Mouse (Mus musculus) mature B cell (primary cell): ENCODE data around the gene Nfam1.

Experiments used
- in situ Hi-C: fragments of 300-500 bp; cut with MboI; formaldehyde crosslinking; loops from 2 replicates; pipeline ENCODE4 v1.14.3; 2019

Gene Nfam1

GRCm38 (mm10) chr15:83038812-83039211 is 5.7 kb upstream of the Nfam1 start:
- in situ Hi-C loops = loop anchor here (10.0 kb wide), 1 partner anchor 234 kb away; no protein-coding TSS in a partner anchor

- in situ Hi-C loops = loop anchor here (10.0 kb wide), 1 partner anchor 233 kb away; no protein-coding TSS in a partner anchor
These were observed 4.8 kb upstream of the Nfam1 start for GRCm38 (mm10) chr15:83037755-83038483.

- in situ Hi-C loops = loop anchor here (10.0 kb wide), 1 partner anchor 232 kb away; no protein-coding TSS in a partner anchor
These were observed 3.9 kb upstream of the Nfam1 start for GRCm38 (mm10) chr15:83036900-83037519.

- in situ Hi-C loops = loop anchor here (10.0 kb wide), 1 partner anchor 231 kb away; no protein-coding TSS in a partner anchor
These were observed 3.0 kb upstream of the Nfam1 start for GRCm38 (mm10) chr15:83036089-83036488.

GRCm38 (mm10) chr15:83034275-83034977 is 1.3 kb upstream of the Nfam1 start:
- in situ Hi-C loops = loop anchor here (10.0 kb wide), 1 partner anchor 230 kb away; no protein-coding TSS in a partner anchor

- in situ Hi-C loops = loop anchor here (10.0 kb wide), 1 partner anchor 226 kb away; no protein-coding TSS in a partner anchor
These were observed 2.2 kb downstream of the Nfam1 start for GRCm38 (mm10) chr15:83030884-83031283.

- in situ Hi-C loops = loop anchor here (10.0 kb wide), 1 partner anchor 225 kb away; no protein-coding TSS in a partner anchor
These were observed 3.1 kb downstream of the Nfam1 start for GRCm38 (mm10) chr15:83029725-83030718.

GRCm38 (mm10) chr15:83026129-83026528 is 7.0 kb downstream of the Nfam1 start:
- in situ Hi-C loops = no loop called here

- in situ Hi-C loops = no loop called here
These were observed 7.9 kb downstream of the Nfam1 start for GRCm38 (mm10) chr15:83025041-83025760.

- in situ Hi-C loops = no loop called here
These were observed 10.2 kb downstream of the Nfam1 start for GRCm38 (mm10) chr15:83022947-83023346.

GRCm38 (mm10) chr15:83010990-83011664 is 22.0 kb downstream of the Nfam1 start:
- in situ Hi-C loops = no loop called here

GRCm38 (mm10) chr15:83010423-83010822 is 22.7 kb downstream of the Nfam1 start:
- in situ Hi-C loops = no loop called here

- in situ Hi-C loops = no loop called here
These were observed 23.6 kb downstream of the Nfam1 start for GRCm38 (mm10) chr15:83009532-83009931.

GRCm38 (mm10) chr15:83008761-83009423 is 24.2 kb downstream of the Nfam1 start:
- in situ Hi-C loops = no loop called here

- in situ Hi-C loops = no loop called here
These were observed 25.7 kb downstream of the Nfam1 start for GRCm38 (mm10) chr15:83007346-83007920.

GRCm38 (mm10) chr15:83002665-83003548 is 30.2 kb downstream of the Nfam1 start:
- in situ Hi-C loops = no loop called here

GRCm38 (mm10) chr15:82998811-82999221 is 34.3 kb downstream of the Nfam1 start:
- in situ Hi-C loops = no loop called here

GRCm38 (mm10) chr15:82996431-82996830 is 36.7 kb downstream of the Nfam1 start:
- in situ Hi-C loops = no loop called here
